Mouse (Mus musculus) C2C12 (cell line): ENCODE results near the gene Nid2. TPM values are rescaled to one million over a fixed set of nuclear protein-coding genes. Genes with fewer than 3 reads are reported as not detected.

Experiments used
- H3K27me3 ChIP-seq: one replicate; pipeline ENCODE4 v1.6.1; 2011; ENCODE audit not compliant: control insufficient read depth, insufficient read depth, insufficient read length
- H3K36me3 ChIP-seq: one replicate; pipeline ENCODE4 v1.6.1; 2011; ENCODE audit not compliant: control insufficient read depth, insufficient read depth
- H3K4me3 ChIP-seq: one replicate; pipeline ENCODE4 v1.5.1; 2011; ENCODE audit warnings: mild to moderate bottlenecking, control low read depth; ENCODE audit not compliant: poor library complexity, insufficient read depth, severe bottlenecking
- H3K79me2 ChIP-seq: one replicate; pipeline ENCODE4 v1.6.1; 2011; ENCODE audit not compliant: control insufficient read depth, insufficient read depth
- H3K79me3 ChIP-seq: one replicate; pipeline ENCODE4 v1.6.1; 2011; ENCODE audit warnings: low read depth, control low read depth
- H3ac ChIP-seq: one replicate; pipeline ENCODE3; 2011; ENCODE audit warnings: low read depth; ENCODE audit not compliant: control insufficient read depth, insufficient read length
- CEBPB ChIP-seq: IDR thresholded peaks from one replicate; pipeline ENCODE4 v1.6.1; 2011; ENCODE audit warnings: low read depth, mild to moderate bottlenecking, control low read depth, moderate library complexity
- CTCF ChIP-seq: IDR thresholded peaks from one replicate; pipeline ENCODE4 v1.5.1; 2011; ENCODE audit not compliant: control insufficient read depth, insufficient read depth, insufficient read length
- FOSL1 ChIP-seq: IDR thresholded peaks from one replicate; pipeline ENCODE4 v1.8.0; 2011; ENCODE audit warnings: mild to moderate bottlenecking, low read length; ENCODE audit not compliant: poor library complexity, insufficient read depth, severe bottlenecking
- MAX ChIP-seq: IDR thresholded peaks from one replicate; pipeline ENCODE4 v1.6.1; 2011; ENCODE audit warnings: mild to moderate bottlenecking, control low read depth
- MYOD1 ChIP-seq: IDR thresholded peaks from one replicate; pipeline ENCODE4 v1.6.1; 2011; ENCODE audit warnings: low read depth; ENCODE audit not compliant: control insufficient read depth, insufficient read length
- MYOG ChIP-seq: IDR thresholded peaks from one replicate; pipeline ENCODE4 v1.6.1; 2011; ENCODE audit not compliant: control insufficient read depth, insufficient read length; ENCODE audit errors: extremely low read depth
- USF1 ChIP-seq: IDR thresholded peaks from one replicate; pipeline ENCODE4 v1.6.1; 2011; ENCODE audit warnings: low read depth, mild to moderate bottlenecking, control low read depth, moderate library complexity
- polyA plus RNA-seq: library from polyadenylated mRNA; unstranded; fragments of >200 nt; fragmentation: generic; extraction: Trizol; gene quantifications from one replicate; pipeline ENCODE4 v1.2.1, GENCODE M21; 2012; ENCODE audit warnings: missing spikeins

Gene Nid2
- polyA plus RNA-seq, 1 experiment = 25.6 TPM

- H3ac ChIP-seq = no peak overlapping the region
- H3K4me3 ChIP-seq = no peak overlapping the region
- TF ChIP-seq CEBPB = no peak
- TF ChIP-seq FOSL1 = no peak
- no peak for TF ChIP-seq MAX
- TF ChIP-seq CTCF = no peak
- H3K36me3 ChIP-seq = no peaks in the 10 kb centered on the region
- H3K27me3 ChIP-seq = no peaks in the 10 kb centered on the region
- H3K79me2 ChIP-seq = no peaks in the 10 kb centered on the region
- H3K79me3 ChIP-seq = no peaks in the 10 kb centered on the region
Measured at GRCm38 (mm10) chr14:19774036-19774628, 23.1 kb downstream of the Nid2 start.

GRCm38 (mm10) chr14:19775491-19775890 lies 24.4 kb downstream of the Nid2 start:
- TF ChIP-seq MYOG (no peak), MAX (no peak), MYOD1 (no peak), CTCF (no peak), USF1 (no peak), FOSL1 (no peak), CEBPB (no peak)
- Histone ChIP-seq H3ac (no peak overlapping the region), H3K4me3 (no peak overlapping the region), H3K27me3 (no peaks in the 10 kb centered on the region), H3K36me3 (peaks cover 4% of the 10 kb centered on the region), H3K79me2 (no peaks in the 10 kb centered on the region), H3K79me3 (no peaks in the 10 kb centered on the region)

- H3K79me3 ChIP-seq = no peaks in the 10 kb centered on the region
- TF ChIP-seq FOSL1 = no peak
- TF ChIP-seq CEBPB = no peak
- TF ChIP-seq MYOD1 = no peak
- TF ChIP-seq USF1 = no peak
- no peak for TF ChIP-seq CTCF
- TF ChIP-seq MYOG = no peak
- TF ChIP-seq MAX = no peak
- H3K27me3 ChIP-seq = no peaks in the 10 kb centered on the region
- H3K36me3 ChIP-seq = peaks cover 4% of the 10 kb centered on the region
- H3ac ChIP-seq = no peak overlapping the region
- no peaks in the 10 kb centered on the region for H3K79me2 ChIP-seq
- no peak overlapping the region for H3K4me3 ChIP-seq
Measured at GRCm38 (mm10) chr14:19776179-19776578, 25.1 kb downstream of the Nid2 start.

DNA sequence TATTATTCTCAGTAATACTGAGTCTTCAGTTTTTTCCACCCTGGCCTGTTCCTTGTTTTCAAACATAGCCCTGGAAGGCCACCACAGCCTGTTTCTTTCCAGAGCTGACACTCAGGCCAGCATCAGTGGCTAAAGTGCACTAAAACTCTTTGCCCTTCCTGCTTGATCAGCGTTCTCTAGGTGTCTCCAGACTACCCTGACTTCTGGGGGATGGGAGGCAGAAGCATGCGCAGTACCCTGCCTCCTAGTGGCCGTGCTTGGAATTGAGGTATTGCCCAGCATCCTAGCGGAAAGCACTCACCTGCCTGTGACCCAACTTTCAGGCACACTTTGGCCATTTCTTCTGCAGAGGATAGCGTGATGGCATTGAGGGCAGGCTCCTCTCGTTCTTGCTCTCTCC lies 25.8 kb downstream of the Nid2 start:
- Histone ChIP-seq H3K79me2 (no peaks in the 10 kb centered on the region), H3K27me3 (no peaks in the 10 kb centered on the region), H3K4me3 (no peak overlapping the region), H3ac (no peak overlapping the region), H3K36me3 (peaks cover 4% of the 10 kb centered on the region), H3K79me3 (no peaks in the 10 kb centered on the region)
- TF ChIP-seq CEBPB (no peak), MYOD1 (no peak), CTCF (peak; percentile 15), MYOG (no peak), FOSL1 (no peak)

DNA sequence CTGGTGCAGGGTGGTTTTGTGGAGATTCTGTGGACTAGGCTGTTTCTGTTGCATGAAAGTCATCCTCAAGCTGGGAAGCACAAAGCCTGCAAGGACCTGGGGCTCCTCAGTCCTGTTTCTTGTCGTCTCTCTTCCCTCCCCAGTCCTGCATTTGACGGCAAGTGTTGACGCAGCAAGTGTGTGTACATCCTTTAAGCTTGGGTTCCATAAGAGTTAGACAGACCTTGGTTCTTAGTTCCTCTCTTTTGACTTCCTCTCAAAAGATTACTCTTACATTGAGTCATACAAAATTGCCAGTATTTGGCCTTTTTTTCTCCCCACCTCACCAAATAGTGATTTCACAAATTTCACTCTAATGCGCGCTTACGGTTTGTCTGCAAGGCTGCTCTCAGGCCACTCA lies 26.3 kb downstream of the Nid2 start:
- no peak overlapping the region for H3K4me3 ChIP-seq
- H3K79me3 ChIP-seq = no peaks in the 10 kb centered on the region
- no peaks in the 10 kb centered on the region for H3K27me3 ChIP-seq
- peaks cover 4% of the 10 kb centered on the region for H3K36me3 ChIP-seq
- H3ac ChIP-seq = no peak overlapping the region
- no peaks in the 10 kb centered on the region for H3K79me2 ChIP-seq
- TF ChIP-seq CEBPB (no peak), MYOD1 (no peak), CTCF (no peak), USF1 (no peak)

DNA sequence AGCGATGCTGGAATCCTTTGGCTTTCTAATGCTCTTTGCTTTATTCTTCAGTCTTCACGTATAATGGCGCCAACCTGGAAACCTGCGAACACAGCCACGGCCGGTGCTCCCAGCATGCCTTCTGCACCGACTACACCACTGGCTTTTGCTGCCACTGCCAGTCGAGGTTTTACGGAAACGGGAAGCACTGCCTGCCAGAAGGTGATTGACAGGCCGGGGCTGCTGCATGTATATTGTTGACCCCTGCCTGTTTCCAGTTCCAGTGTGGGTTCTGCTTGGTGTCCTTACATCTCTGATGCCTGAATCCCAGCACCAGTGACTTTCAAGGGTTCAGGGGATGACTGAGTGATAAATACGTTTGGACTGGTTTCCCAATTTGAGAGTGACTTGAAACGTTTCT lies 26.9 kb downstream of the Nid2 start:
- Histone ChIP-seq H3K36me3 (peaks cover 4% of the 10 kb centered on the region), H3K79me2 (no peaks in the 10 kb centered on the region), H3K4me3 (no peak overlapping the region), H3K27me3 (no peaks in the 10 kb centered on the region), H3ac (no peak overlapping the region), H3K79me3 (no peaks in the 10 kb centered on the region)
- TF ChIP-seq MYOD1 (no peak), FOSL1 (no peak), MAX (no peak), USF1 (no peak), MYOG (no peak), CTCF (no peak), CEBPB (no peak)
